Mouse (Mus musculus) Patski (cell line): ENCODE results near the gene Plpp2. TPM values are rescaled to one million over a fixed set of nuclear protein-coding genes. Genes with fewer than 3 reads are reported as not detected.

ENCODE experiments used
- ATAC-seq: fragments of 100-300 bp; one replicate; pipeline ENCODE4 v1.8.0; 2021
- CTCF ChIA-PET: fragments of 350-600 bp; sonication (Branson Sonifier 250); formaldehyde crosslinking; loops from one replicate; lab custom pipeline; 2022; ENCODE audit warnings: inconsistent platforms; lab: Charles Lee
- POLR2A ChIA-PET: fragments of 350-600 bp; sonication (Branson Sonifier 250); formaldehyde crosslinking; loops from one replicate; lab custom pipeline; 2022; ENCODE audit warnings: antibody characterized with exemption, inconsistent platforms; lab: Charles Lee
- DNase-seq: peaks from one replicate; pipeline ENCODE4 v3.0.0-alpha.2; 2011; ENCODE audit warnings: low read depth, low spot score
- H3K27me3 ChIP-seq: fragments of 371-371 bp; one replicate; pipeline ENCODE4 v1.5.1; 2021
- CTCF ChIP-seq: fragments of 100-300 bp; IDR thresholded peaks from one replicate; pipeline ENCODE4 v1.5.1; 2021
- in situ Hi-C: fragments of 300-500 bp; cut with MboI; formaldehyde crosslinking; loops from 3 replicates; pipeline ENCODE4 v1.11.1; 2018; ENCODE audit warnings: low pct_unique_long_range_greater_than_20kb, mixed read lengths
- polyA plus RNA-seq: library from polyadenylated mRNA; unstranded; gene quantifications from one replicate; pipeline ENCODE4 v1.2.3, GENCODE M21; 2021

Plpp2 gene
- polyA plus RNA-seq, 1 experiment from 2014 or later, result 48.1 TPM

DNA sequence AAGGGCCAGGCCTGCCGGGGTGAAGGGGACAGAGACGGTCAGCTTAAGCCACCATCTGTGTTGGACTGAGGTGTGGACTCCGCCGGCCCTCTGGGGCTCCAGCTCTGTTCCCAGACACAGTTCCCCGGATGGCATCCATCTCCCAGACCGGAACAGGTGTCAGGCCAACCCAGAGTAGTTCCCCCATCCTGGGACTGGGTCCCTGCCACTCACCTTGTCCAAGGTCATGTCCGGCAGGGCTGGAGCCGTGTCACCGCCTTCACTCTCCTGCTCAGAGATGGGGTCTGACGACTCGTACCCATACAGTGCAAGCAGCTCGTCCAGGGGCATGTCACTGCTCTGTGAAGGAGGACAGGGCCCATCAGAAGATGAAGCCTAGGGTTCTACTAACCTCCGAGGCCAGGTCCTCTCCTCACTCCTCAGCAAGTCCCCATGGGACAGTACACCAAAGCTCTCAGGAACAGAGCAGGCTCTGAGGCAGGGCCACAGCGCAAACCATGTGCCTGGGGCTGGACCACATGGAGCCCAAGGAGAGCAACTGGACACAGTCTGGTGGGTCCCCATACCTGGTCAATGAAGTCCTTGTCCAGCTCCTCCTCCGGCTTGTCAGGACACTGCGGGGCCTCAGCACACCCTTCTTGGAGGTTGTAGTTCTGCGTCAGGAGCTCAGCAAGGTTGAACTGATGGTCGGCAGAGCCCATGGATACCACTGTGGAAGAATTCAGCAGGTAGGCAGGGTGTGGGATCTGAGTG is 15.6 kb upstream of the Plpp2 start:
- no peaks in the 10 kb centered on the region for H3K27me3 ChIP-seq
- ChIA-PET POLR2A (no interaction called here), CTCF (no interaction called here)
- in situ Hi-C loops, result no loop called here
- no peak for TF ChIP-seq CTCF
- DNase-seq (no peak), ATAC-seq (no peak)

DNA sequence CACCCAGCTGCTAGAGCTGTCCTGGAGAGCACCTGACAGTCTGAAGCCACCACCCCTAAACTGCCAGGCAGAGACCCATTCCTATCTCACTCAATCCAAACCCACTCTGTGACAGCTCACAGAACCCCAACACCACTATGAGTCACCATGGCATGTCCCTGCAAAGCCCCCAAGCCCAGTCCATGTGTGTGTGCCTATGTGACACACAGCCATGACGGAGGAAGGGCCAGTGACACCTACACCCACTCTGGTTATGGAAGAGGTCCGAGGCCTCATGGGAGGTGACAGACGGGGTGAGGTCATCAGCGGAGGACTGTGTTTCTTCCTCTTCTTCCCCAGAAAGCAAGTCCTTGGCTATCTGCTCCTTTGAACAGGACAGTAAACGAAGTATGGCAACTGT is 14.9 kb upstream of the Plpp2 start:
- DNase-seq (no peak), ATAC-seq (no peak)
- no peak for TF ChIP-seq CTCF
- POLR2A ChIA-PET, result no interaction called here
- in situ Hi-C loops, result no loop called here
- CTCF ChIA-PET, result no interaction called here
- H3K27me3 ChIP-seq, result no peaks in the 10 kb centered on the region

DNA sequence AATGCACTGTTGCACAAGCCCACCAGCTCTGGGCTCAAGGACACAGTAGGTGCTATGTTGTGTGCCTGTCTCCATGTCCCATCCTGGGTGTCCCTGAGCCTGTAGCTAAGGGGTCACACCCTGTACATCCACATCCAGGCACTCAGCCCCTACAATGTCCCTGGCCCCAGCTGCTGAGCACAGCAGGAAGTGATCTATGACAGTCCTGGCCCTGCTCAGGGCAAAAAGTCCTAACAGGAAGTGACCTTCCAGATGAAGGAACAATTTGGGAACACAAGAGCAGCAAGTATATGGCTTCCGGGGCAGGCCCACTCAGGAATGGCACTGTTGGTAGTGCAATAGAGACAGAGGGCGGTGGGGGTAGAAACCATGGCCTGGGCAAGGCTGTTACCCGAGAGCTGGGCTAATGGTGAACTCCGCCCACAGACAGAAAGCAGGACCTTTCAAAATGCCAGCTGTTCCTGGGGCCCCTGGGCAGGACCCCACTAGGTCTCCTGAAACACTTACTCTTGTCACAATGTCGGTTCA is 13.6 kb upstream of the Plpp2 start:
- no peak for TF ChIP-seq CTCF

DNA sequence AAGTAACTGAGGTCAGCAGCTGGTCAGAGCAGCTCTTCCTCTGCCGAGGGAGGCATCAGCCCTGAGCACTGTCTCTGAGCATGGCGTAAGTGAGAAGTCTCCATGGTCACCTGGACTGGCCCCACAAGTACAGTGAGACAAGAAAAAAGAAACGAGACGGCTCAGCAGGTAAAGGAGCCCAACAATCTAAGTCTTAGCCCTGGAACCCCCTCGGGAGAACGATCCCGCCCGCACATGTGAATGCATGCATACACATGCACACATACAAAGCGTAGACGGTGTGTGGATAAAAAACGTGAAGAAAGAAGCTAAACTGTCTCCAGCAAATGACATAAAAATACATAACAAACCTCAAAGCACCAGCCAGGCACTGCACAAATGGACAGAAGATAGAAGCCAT is 12.9 kb upstream of the Plpp2 start:
- ChIA-PET POLR2A (no interaction called here), CTCF (no interaction called here)
- TF ChIP-seq CTCF, result no peak
- in situ Hi-C loops, result no loop called here
- H3K27me3 ChIP-seq, result no peaks in the 10 kb centered on the region
- no peak for ATAC-seq
- DNase-seq, result no peak

More for the DNA sequence above, 13.6 kb upstream of the Plpp2 start:
- ATAC-seq (no peak), DNase-seq (no peak)
- in situ Hi-C loops, result no loop called here
- no peaks in the 10 kb centered on the region for H3K27me3 ChIP-seq
- POLR2A ChIA-PET, result no interaction called here
- CTCF ChIA-PET, result no interaction called here

DNA sequence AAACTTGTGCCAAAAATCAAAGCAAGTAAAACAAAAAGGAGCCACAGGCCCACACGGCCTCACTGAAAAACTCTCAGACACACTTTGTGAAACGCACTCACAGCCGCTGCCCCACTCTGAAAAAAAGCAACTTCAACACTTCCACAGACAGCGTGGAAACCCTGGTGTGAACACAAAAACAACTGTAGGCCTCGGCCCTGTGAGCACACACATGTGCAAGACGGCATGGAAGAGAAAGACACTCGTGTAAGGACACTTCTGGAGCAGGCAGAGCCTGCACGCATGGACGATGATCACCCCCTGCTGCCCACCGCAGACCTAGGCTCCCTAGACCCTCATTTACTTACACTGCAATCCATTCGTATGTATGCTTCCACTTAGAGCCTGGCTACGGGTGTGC is 12.3 kb upstream of the Plpp2 start:
- in situ Hi-C loops, result no loop called here
- no peak for ATAC-seq
- TF ChIP-seq CTCF, result no peak
- no peak for DNase-seq
- ChIA-PET CTCF (no interaction called here), POLR2A (no interaction called here)
- H3K27me3 ChIP-seq, result no peaks in the 10 kb centered on the region

DNA sequence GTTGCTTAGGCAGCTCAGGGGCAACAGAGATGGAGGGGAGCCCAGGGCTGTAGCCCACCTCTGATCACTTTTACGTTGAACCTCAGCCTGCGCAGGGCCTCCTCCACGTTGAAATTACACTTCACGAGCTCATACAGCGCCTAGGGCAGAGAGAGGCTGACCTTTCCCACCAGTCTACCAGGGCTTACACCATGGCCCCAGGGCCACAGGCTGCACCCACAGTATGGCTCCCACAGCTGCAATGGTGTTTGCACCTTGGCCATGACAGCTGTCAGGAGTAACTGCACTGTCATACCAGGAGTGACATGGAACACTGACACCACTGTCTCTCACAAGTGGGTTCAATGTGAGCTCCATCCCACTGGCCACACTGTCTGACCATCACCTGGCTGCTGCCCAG is 11.0 kb upstream of the Plpp2 start:
- DNase-seq (no peak), ATAC-seq (no peak)
- ChIA-PET POLR2A (interaction anchor here (0.6 kb wide), 1 partner anchor 31 kb away, joined by 3 read pairs; no protein-coding TSS in a partner anchor), CTCF (no interaction called here)
- no peak for TF ChIP-seq CTCF
- no peaks in the 10 kb centered on the region for H3K27me3 ChIP-seq
- in situ Hi-C loops, result no loop called here

DNA sequence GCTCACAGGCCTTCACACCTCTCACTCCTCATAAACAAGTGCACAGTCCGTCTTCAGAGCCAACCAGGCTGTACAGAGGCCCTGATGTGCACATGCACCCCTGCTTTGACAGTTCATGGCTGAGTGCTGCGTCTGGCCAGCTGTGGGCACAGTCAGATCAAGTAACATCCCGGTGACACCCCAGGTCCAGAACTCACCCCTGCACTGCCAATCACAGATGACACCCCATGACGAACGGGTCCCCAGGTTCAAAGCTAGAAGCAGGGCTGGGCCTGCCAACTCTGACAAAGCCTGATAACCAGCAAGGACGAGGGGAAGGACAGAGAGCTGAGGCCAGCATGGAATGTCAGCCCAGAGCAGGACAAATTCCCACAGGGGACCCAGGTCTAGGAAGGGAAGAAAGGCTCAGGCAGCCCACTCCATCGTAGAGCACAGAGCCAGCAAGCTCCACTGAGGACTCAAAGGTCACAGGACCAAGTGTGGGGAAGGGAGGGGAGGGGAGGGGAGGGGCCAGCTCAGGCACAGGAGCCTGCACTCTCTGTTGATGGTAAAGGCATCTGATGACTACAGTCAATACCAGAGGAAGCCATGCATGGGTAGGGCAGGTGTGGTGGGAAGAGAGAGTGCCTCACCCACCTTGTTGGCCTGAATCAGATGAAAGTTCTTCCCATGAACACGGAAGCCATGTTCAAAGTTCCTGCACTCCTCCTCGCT is 10.4 kb upstream of the Plpp2 start:
- CTCF ChIA-PET, result no interaction called here
- in situ Hi-C loops, result no loop called here
- H3K27me3 ChIP-seq, result no peaks in the 10 kb centered on the region
- DNase-seq, result no peak
- POLR2A ChIA-PET, result interaction anchor here (0.6 kb wide), 1 partner anchor 30 kb away, joined by 3 read pairs; no protein-coding TSS in a partner anchor
- ATAC-seq, result no peak
- TF ChIP-seq CTCF, result no peak

DNA sequence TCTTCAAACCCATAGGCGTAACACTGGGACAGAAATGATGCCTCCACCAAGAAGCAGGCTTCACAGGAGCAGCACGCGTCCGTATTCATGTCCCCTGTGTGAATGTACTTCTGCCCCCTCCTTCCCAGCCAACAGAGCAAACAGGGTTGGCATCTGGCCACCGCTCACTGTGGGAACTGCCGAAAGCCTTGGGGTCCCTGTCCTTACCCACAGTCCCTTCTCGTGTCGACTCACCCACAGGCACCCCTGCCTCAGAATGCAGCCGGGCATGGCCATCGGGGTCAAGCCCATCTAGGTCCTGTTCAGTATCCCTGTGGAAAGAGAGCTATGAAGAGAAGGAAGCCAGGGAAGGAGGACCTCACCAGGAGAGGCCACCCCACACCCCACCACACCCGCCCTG is 8.6 kb upstream of the Plpp2 start:
- DNase-seq, result no peak
- no peak for TF ChIP-seq CTCF
- in situ Hi-C loops, result no loop called here

DNA sequence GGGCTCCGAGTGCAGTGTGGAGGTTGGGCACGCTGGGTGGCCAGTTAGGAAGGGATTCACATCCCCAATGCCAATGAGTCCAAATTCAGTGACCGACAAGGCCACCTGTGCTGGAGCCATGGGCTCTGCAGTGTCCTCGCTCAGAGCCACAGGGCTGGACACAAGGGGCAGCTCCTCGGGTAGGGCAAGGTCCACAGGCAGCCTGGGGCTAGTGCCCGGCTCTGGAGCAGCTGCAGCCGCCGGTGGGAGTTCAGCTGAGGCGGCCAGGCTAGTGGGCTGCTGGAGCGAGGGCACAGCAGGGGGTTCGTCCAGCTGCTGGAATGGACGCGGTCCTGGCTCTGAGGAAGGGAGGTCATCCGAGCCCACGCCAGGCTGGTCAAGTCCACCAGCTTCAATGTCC is 7.9 kb upstream of the Plpp2 start:
- POLR2A ChIA-PET, result no interaction called here
- no peak for TF ChIP-seq CTCF
- CTCF ChIA-PET, result no interaction called here
- in situ Hi-C loops, result no loop called here
- H3K27me3 ChIP-seq, result no peaks in the 10 kb centered on the region
- DNase-seq (no peak), ATAC-seq (no peak)

More for the DNA sequence above, 8.6 kb upstream of the Plpp2 start:
- ChIA-PET CTCF (no interaction called here), POLR2A (no interaction called here)
- ATAC-seq, result no peak
- no peaks in the 10 kb centered on the region for H3K27me3 ChIP-seq

DNA sequence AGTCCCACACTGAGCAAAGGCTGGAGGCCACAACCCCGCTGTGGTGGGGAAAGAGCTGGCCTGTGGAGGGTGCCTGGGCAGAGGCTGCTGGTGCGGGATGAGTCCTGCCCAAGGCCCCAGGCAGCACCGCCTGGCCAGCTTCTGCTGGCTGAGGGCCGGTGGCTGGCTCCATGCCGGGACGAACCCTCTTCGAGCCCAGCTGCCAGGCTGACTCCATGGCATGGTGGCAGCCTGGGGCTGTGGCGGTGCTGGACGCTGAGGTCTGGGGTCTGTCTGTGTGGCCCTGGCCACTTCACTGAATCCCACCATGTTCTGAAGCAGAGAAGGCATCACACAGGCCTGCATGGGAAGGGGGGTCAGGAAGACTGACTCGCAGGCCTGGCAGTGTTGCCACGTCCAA is 7.2 kb upstream of the Plpp2 start:
- CTCF ChIA-PET, result no interaction called here
- ATAC-seq, result no peak
- no peaks in the 10 kb centered on the region for H3K27me3 ChIP-seq
- TF ChIP-seq CTCF, result no peak
- POLR2A ChIA-PET, result no interaction called here
- in situ Hi-C loops, result no loop called here
- no peak for DNase-seq
